Mouse (Mus musculus): ENCODE data around the gene C1qtnf9. TPM values are rescaled to one million over a fixed set of nuclear protein-coding genes. Genes with fewer than 3 reads are reported as not detected.

The C1qtnf9 gene
- polyA plus RNA-seq, 1 experiment from 2014 or later, result not detected

GRCm38 (mm10) chr14:60735848-60736547 is 31.9 kb upstream of the C1qtnf9 start:
- Histone ChIP-seq H3K36me3 (ENCODE audit: control insufficient read depth, insufficient read depth, low read length) (no peaks in the 10 kb centered on the region; the same call in 1 of the 2 replicates), H3K9ac (ENCODE audit: low read length) (peak overlapping the region; percentile 1; the same call in 1 of the 2 replicates), H3K27ac (ENCODE audit: low read depth, low read length) (peak overlapping the region; percentile 55), H3K27me3 (ENCODE audit: control insufficient read depth, insufficient read depth, low read length) (no peaks in the 10 kb centered on the region), H3K9me3 (ENCODE audit: control insufficient read depth, low read length) (no peaks in the 10 kb centered on the region), H3K4me1 (replicated peaks; ENCODE audit: control insufficient read depth, insufficient read depth, low read length) (peaks cover 23% of the 10 kb centered on the region), H3K4me3 (ENCODE audit: low read depth, low read length) (no peak overlapping the region), H3K4me2 (ENCODE audit: low read depth, low read length, severe bottlenecking) (no peak overlapping the region)
- DNase-seq (ENCODE audit: low spot score) (no peak), ATAC-seq (replicated peaks; ENCODE audit: low FRiP score) (no peak)
- WGBS, result 60% methylated on average over 13 of the region's 13 CpGs

GRCm38 (mm10) chr14:60736591-60737192 is 31.2 kb upstream of the C1qtnf9 start:
- Histone ChIP-seq H3K4me1 (replicated peaks; ENCODE audit: control insufficient read depth, insufficient read depth, low read length) (peaks cover 23% of the 10 kb centered on the region), H3K4me3 (ENCODE audit: low read depth, low read length) (no peak overlapping the region), H3K36me3 (ENCODE audit: control insufficient read depth, insufficient read depth, low read length) (no peaks in the 10 kb centered on the region; the same call in 1 of the 2 replicates), H3K9ac (ENCODE audit: low read length) (peak overlapping the region; percentile 33; the same call in 1 of the 2 replicates), H3K9me3 (ENCODE audit: control insufficient read depth, low read length) (no peaks in the 10 kb centered on the region), H3K4me2 (ENCODE audit: low read depth, low read length, severe bottlenecking) (0 out of 2 replicates have a peak overlapping the region, but pooled peaks have one; percentile 2), H3K27ac (ENCODE audit: low read depth, low read length) (peak overlapping the region; percentile 55), H3K27me3 (ENCODE audit: control insufficient read depth, insufficient read depth, low read length) (no peaks in the 10 kb centered on the region)
- WGBS, result 7% methylated on average over 4 of the region's 4 CpGs
- DNase-seq (ENCODE audit: low spot score) (no peak), ATAC-seq (replicated peaks; ENCODE audit: low FRiP score) (0 out of 2 replicates have a peak, but pooled peaks have one; percentile 52)

- H3K36me3 ChIP-seq (ENCODE audit: control insufficient read depth, insufficient read depth, low read length), result no peaks in the 10 kb centered on the region; the same call in 1 of the 2 replicates
- no peak for ATAC-seq (replicated peaks; ENCODE audit: low FRiP score)
- DNase-seq (ENCODE audit: low spot score), result no peak
- no peaks in the 10 kb centered on the region for H3K27me3 ChIP-seq (ENCODE audit: control insufficient read depth, insufficient read depth, low read length)
- H3K4me3 ChIP-seq (ENCODE audit: low read depth, low read length), result no peak overlapping the region
- H3K9me3 ChIP-seq (ENCODE audit: control insufficient read depth, low read length), result no peaks in the 10 kb centered on the region
- H3K4me1 ChIP-seq (replicated peaks; ENCODE audit: control insufficient read depth, insufficient read depth, low read length), result peaks cover 23% of the 10 kb centered on the region
- peak overlapping the region; percentile 55; the same call in 1 of the 2 replicates for H3K27ac ChIP-seq (ENCODE audit: low read depth, low read length)
- WGBS, result 16% methylated on average over 7 of the region's 7 CpGs
- H3K4me2 ChIP-seq (ENCODE audit: low read depth, low read length, severe bottlenecking), result no peak overlapping the region
- no peak overlapping the region for H3K9ac ChIP-seq (ENCODE audit: low read length)
These were observed 30.7 kb upstream of the C1qtnf9 start for GRCm38 (mm10) chr14:60737202-60737611.

- Histone ChIP-seq H3K9ac (ENCODE audit: low read length) (no peak overlapping the region), H3K36me3 (ENCODE audit: control insufficient read depth, insufficient read depth, low read length) (no peaks in the 10 kb centered on the region), H3K27me3 (ENCODE audit: control insufficient read depth, insufficient read depth, low read length) (no peaks in the 10 kb centered on the region), H3K4me2 (ENCODE audit: low read depth, low read length, severe bottlenecking) (no peak overlapping the region), H3K9me3 (ENCODE audit: control insufficient read depth, low read length) (no peaks in the 10 kb centered on the region), H3K4me3 (ENCODE audit: low read depth, low read length) (no peak overlapping the region), H3K4me1 (replicated peaks; ENCODE audit: control insufficient read depth, insufficient read depth, low read length) (peaks cover 21% of the 10 kb centered on the region), H3K27ac (ENCODE audit: low read depth, low read length) (no peak overlapping the region)
- ATAC-seq (replicated peaks; ENCODE audit: low FRiP score) (no peak), DNase-seq (ENCODE audit: low spot score) (no peak)
- 65% methylated on average over 10 of the region's 10 CpGs for WGBS
These were observed 29.4 kb upstream of the C1qtnf9 start for GRCm38 (mm10) chr14:60738434-60738938.

GRCm38 (mm10) chr14:60739155-60739554 is 28.8 kb upstream of the C1qtnf9 start:
- Histone ChIP-seq H3K27ac (ENCODE audit: low read depth, low read length) (no peak overlapping the region), H3K27me3 (ENCODE audit: control insufficient read depth, insufficient read depth, low read length) (no peaks in the 10 kb centered on the region), H3K9me3 (ENCODE audit: control insufficient read depth, low read length) (no peaks in the 10 kb centered on the region), H3K4me1 (replicated peaks; ENCODE audit: control insufficient read depth, insufficient read depth, low read length) (peaks cover 21% of the 10 kb centered on the region), H3K36me3 (ENCODE audit: control insufficient read depth, insufficient read depth, low read length) (no peaks in the 10 kb centered on the region), H3K4me2 (ENCODE audit: low read depth, low read length, severe bottlenecking) (no peak overlapping the region), H3K4me3 (ENCODE audit: low read depth, low read length) (no peak overlapping the region), H3K9ac (ENCODE audit: low read length) (no peak overlapping the region)
- DNase-seq (ENCODE audit: low spot score), result no peak
- no peak for ATAC-seq (replicated peaks; ENCODE audit: low FRiP score)
- WGBS, result no CpG with 5 or more reads among the region's 9 CpGs

- Histone ChIP-seq H3K4me1 (replicated peaks; ENCODE audit: control insufficient read depth, insufficient read depth, low read length) (peaks cover 21% of the 10 kb centered on the region), H3K9me3 (ENCODE audit: control insufficient read depth, low read length) (no peaks in the 10 kb centered on the region), H3K27ac (ENCODE audit: low read depth, low read length) (no peak overlapping the region), H3K27me3 (ENCODE audit: control insufficient read depth, insufficient read depth, low read length) (no peaks in the 10 kb centered on the region), H3K4me3 (ENCODE audit: low read depth, low read length) (no peak overlapping the region), H3K4me2 (ENCODE audit: low read depth, low read length, severe bottlenecking) (no peak overlapping the region), H3K9ac (ENCODE audit: low read length) (no peak overlapping the region), H3K36me3 (ENCODE audit: control insufficient read depth, insufficient read depth, low read length) (no peaks in the 10 kb centered on the region)
- 75% methylated on average over 12 of the region's 12 CpGs for WGBS
- no peak for DNase-seq (ENCODE audit: low spot score)
- no peak for ATAC-seq (replicated peaks; ENCODE audit: low FRiP score)
These were observed 28.3 kb upstream of the C1qtnf9 start for GRCm38 (mm10) chr14:60739616-60740015.

GRCm38 (mm10) chr14:60740507-60740906 is 27.4 kb upstream of the C1qtnf9 start:
- H3K4me1 ChIP-seq (replicated peaks; ENCODE audit: control insufficient read depth, insufficient read depth, low read length), result peaks cover 16% of the 10 kb centered on the region
- no peak overlapping the region for H3K4me3 ChIP-seq (ENCODE audit: low read depth, low read length)
- ATAC-seq (replicated peaks; ENCODE audit: low FRiP score) (no peak), DNase-seq (ENCODE audit: low spot score) (no peak)
- H3K27ac ChIP-seq (ENCODE audit: low read depth, low read length), result no peak overlapping the region
- H3K9ac ChIP-seq (ENCODE audit: low read length), result no peak overlapping the region
- no peak overlapping the region for H3K4me2 ChIP-seq (ENCODE audit: low read depth, low read length, severe bottlenecking)
- no peaks in the 10 kb centered on the region for H3K9me3 ChIP-seq (ENCODE audit: control insufficient read depth, low read length)
- WGBS, result 85% methylated on average over 5 of the region's 5 CpGs
- H3K27me3 ChIP-seq (ENCODE audit: control insufficient read depth, insufficient read depth, low read length), result no peaks in the 10 kb centered on the region
- H3K36me3 ChIP-seq (ENCODE audit: control insufficient read depth, insufficient read depth, low read length), result no peaks in the 10 kb centered on the region

- Histone ChIP-seq H3K9me3 (ENCODE audit: control insufficient read depth, low read length) (no peaks in the 10 kb centered on the region), H3K27ac (ENCODE audit: low read depth, low read length) (no peak overlapping the region), H3K4me3 (ENCODE audit: low read depth, low read length) (no peak overlapping the region), H3K4me2 (ENCODE audit: low read depth, low read length, severe bottlenecking) (no peak overlapping the region), H3K4me1 (replicated peaks; ENCODE audit: control insufficient read depth, insufficient read depth, low read length) (peaks cover 16% of the 10 kb centered on the region), H3K9ac (ENCODE audit: low read length) (no peak overlapping the region), H3K36me3 (ENCODE audit: control insufficient read depth, insufficient read depth, low read length) (no peaks in the 10 kb centered on the region), H3K27me3 (ENCODE audit: control insufficient read depth, insufficient read depth, low read length) (no peaks in the 10 kb centered on the region)
- no peak for DNase-seq (ENCODE audit: low spot score)
- 86% methylated on average over 8 of the region's 8 CpGs for whole genome bisulfite sequencing
- ATAC-seq (replicated peaks; ENCODE audit: low FRiP score), result no peak
These were observed 26.9 kb upstream of the C1qtnf9 start for GRCm38 (mm10) chr14:60741033-60741432.
